Mouse (Mus musculus): ENCODE data around the gene Fam92a.
"Not testable (repeated sequence)": the region's sequence is repeated elsewhere in the genome, so short reads cannot be mapped to it uniquely, and the experiment has no call there.

Gene Fam92a

DNA sequence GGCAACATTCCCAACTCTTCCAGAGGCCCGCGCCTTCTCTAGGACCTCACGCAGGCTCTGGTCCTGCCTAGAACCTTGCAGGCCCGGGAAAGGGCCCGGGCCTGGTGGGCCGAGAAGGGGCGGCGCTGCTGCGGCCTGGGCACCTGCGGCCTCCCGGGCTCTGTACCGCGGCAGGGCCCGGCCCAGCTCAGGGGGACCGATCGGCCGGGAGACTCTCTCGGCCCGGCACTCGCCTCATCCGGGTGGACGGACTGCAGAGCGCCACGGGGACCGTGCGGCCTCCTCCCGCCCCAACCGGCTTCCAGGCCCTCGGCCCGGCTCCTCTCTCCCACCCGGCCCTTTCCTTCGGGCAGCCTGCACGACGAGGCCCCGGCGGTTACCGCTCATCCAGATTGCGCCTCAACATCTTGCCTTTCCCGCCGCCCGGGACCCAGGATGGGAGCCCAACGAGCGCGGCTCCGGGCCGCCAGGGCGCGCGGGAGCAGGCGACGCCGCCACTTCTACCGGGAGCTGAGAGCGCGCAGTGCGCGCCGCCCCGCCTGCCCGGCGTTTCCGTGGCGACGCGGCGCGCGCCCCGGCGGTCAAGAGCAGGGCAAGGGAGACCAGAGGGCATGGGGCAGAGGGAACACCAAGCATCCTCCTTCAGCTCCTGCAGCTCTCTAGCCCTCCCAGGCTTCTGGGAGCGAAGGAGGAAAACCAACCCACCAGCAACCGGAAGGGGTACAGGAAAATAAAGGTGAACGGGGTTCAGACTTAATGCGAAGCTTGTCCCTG, at the start of gene Fam92a:
Gene Fam92a (minus strand): TSS at position 698 of the 774 bp plus-strand sequence.
- peak; percentile 72 to 73 for DNase-seq (ENCODE audit: low spot score in 2 of 2)

DNA sequence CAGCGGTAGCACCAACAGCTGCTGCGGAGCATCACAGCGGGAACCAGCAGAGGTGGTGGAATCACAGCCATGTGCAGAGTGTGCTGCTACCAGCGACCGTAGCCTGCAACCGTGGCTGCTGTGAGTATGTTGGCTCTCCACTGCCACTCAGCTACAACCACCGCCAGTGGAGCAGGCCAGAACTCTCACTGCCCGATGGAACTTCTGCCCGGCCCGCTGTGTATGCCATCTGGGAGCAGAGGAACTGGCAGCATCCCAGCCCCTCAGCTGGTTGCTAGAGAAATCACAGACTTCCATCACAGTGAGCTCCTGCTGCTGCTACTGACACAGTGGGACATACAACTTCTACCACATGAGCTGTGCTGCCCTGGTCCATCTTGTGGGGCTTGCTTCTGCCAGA, 7.2 kb upstream of the Fam92a start:
- peak; percentile 52 to 64 for DNase-seq (ENCODE audit: low spot score in 2 of 2)

GRCm38 (mm10) chr4:12170986-12171317, 863 bp downstream of the Fam92a start:
- no peak for DNase-seq (ENCODE audit: low spot score in 2 of 2)

DNA sequence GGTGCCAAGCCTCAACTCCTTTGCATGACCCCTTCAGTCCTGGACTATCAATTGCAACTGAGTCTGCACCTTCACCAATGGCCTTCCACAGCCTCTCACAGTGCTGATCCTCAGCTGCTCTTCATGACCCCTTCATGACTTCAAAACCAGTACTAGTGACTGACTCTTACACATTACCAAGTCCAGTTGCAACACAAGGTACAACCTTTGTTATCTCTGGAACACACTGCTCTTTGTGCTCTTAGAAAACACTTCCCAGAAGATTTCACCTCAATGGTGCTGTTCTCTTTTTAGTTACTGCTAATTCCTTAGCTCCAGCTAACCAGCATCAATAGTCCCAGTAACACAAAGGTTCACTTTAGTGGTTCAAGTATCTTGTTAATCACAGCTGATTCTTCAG, 24.2 kb downstream of the Fam92a start:
- DNase-seq (ENCODE audit: low spot score in 2 of 2): no peak

DNA sequence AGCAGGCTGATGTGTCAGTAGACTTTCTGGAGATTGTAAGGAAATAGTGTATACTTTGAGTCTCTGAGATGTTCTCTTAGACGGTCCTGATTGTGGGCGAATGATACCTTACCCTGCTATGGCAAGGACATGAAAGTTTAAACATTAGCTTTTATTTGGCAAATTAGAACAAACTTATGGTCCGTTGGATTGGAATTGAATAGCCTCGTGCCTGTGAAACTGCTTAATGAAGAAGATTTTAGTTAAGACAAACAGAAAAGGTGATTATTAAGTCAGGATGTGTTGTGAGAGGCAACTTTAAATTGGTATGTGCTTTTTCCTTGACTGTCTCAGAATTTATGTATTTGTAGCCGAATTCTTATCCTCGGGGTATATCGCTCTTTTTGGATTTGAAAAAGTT, 30.3 kb downstream of the Fam92a start:
- DNase-seq (ENCODE audit: low spot score in 2 of 2): not testable (repeated sequence)

DNA sequence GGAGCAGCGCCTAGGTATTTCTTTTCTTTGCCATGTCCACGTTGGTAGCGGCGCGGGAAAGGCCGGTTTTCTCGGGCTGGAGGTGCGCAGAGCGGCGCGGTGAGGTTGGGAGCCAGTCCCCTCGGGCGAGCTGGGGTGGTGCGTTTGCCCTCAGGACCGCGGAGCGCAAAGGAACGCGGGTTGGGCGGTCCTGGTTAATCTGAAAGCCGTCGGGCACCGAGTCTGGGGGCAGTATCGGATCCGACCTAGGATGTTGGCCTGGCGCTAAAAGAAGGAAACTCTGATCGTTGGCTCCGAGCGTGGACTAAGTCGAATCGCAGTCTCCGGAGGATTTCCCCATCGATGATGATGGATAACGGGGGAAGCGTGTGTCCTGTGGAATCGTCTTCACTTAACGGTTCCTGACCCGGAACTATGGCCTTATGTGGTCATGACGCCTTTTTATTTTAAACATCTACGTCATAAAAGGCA, 31.2 kb downstream of the Fam92a start:
- DNase-seq (ENCODE audit: low spot score in 2 of 2): peak in 1 of 2 experiments; percentile 28

- peak; percentile 87 for DNase-seq (ENCODE audit: low spot score in 2 of 2)
Observed at GRCm38 (mm10) chr4:12140141-12140567, 31.7 kb downstream of the Fam92a start, which contains the start of gene Rbm12b1. TSS of gene Rbm12b1 (plus strand) at chr4:12140264.

Measured in frontal cortex, postnatal 36 days (tissue).